Mouse (Mus musculus) forebrain, embryonic 11.5 days (tissue): Measurements from ENCODE around the gene Zbed5. TPM values are rescaled to one million over a fixed set of nuclear protein-coding genes. Genes with fewer than 3 reads are reported as not detected.
"Not testable (repeated sequence)": the region's sequence is repeated elsewhere in the genome, so short reads cannot be mapped to it uniquely, and the experiment has no call there.

ENCODE experiments used
- ATAC-seq: fragments of 200-750 bp; cut with Nextera tagmentation; replicated peaks from 2 replicates; pipeline ENCODE4 v1.8.0; 2017; ENCODE audit warnings: moderate TSS enrichment; ENCODE audit not compliant: low FRiP score
- DNase-seq: peaks from one replicate; pipeline ENCODE4 v3.0.0-alpha.2; 2017; ENCODE audit warnings: low spot score
- H3K27ac ChIP-seq: fragments of 300-500 bp; sonication (generic); 2 replicates; pipeline ENCODE4 v1.5.1; 2014; ENCODE audit warnings: low read depth, low read length
- H3K27me3 ChIP-seq: fragments of 300-500 bp; sonication (generic); 2 replicates; pipeline ENCODE4 v1.6.1; 2014; ENCODE audit warnings: mild to moderate bottlenecking, low read length, mixed read lengths; ENCODE audit not compliant: control insufficient read depth, insufficient read depth
- H3K36me3 ChIP-seq: fragments of 300-500 bp; sonication (generic); 2 replicates; pipeline ENCODE4 v1.6.1; 2014; ENCODE audit warnings: mild to moderate bottlenecking, low read length, moderate library complexity, mixed read lengths; ENCODE audit not compliant: control insufficient read depth, insufficient read depth
- H3K4me1 ChIP-seq: fragments of 300-500 bp; sonication (generic); replicated peaks from 2 replicates; pipeline ENCODE4 v1.6.1; 2014; ENCODE audit warnings: low read length, mixed read lengths; ENCODE audit not compliant: control insufficient read depth, insufficient read depth
- H3K4me2 ChIP-seq: fragments of 300-500 bp; sonication (generic); 2 replicates; pipeline ENCODE4 v1.6.1; 2014; ENCODE audit warnings: low read depth, mild to moderate bottlenecking, low read length, moderate library complexity, mixed read lengths; ENCODE audit not compliant: severe bottlenecking
- H3K4me3 ChIP-seq: fragments of 300-500 bp; sonication (generic); 2 replicates; pipeline ENCODE4 v1.5.1; 2014; ENCODE audit warnings: low read depth, low read length
- H3K9ac ChIP-seq: fragments of 300-500 bp; sonication (generic); 2 replicates; pipeline ENCODE4 v1.6.1; 2014; ENCODE audit warnings: low read length
- H3K9me3 ChIP-seq: fragments of 300-500 bp; sonication (generic); 2 replicates; pipeline ENCODE4 v1.6.1; 2016; ENCODE audit warnings: low read length, mixed read lengths; ENCODE audit not compliant: control insufficient read depth
- WGBS: fragments of 180-500 bp; shearing (Covaris S2); extraction: QIAGEN DNeasy Blood & Tissue Kit; methylation state at CpG from one replicate; pipeline ENCODE4 v1.1.7; 2014; 5-methylcytosine and 5-hydroxymethylcytosine counted together
- polyA plus RNA-seq: library from polyadenylated mRNA; unstranded; fragments of >200 nt; fragmentation: Nextera tagmentation; extraction: Ambion mirVana; gene quantifications from 2 replicates; pipeline ENCODE4 v1.2.1, GENCODE M21; 2014

Gene Zbed5
- polyA plus RNA-seq, 1 experiment from 2014 or later = 6.0 TPM

- ATAC-seq (no peak), DNase-seq (no peak)
- Histone ChIP-seq H3K9ac (no peak overlapping the region), H3K27me3 (no peaks in the 10 kb centered on the region; the same call in 1 of the 2 replicates), H3K9me3 (no peaks in the 10 kb centered on the region), H3K27ac (no peak overlapping the region), H3K4me1 (0 out of 2 replicates have a peak, but pooled peaks cover 3% of the 10 kb centered on the region), H3K4me3 (no peak overlapping the region), H3K36me3 (no peaks in the 10 kb centered on the region), H3K4me2 (no peak overlapping the region)
- 10% methylated on average over 4 of the region's 4 CpGs for WGBS
Measured at GRCm38 (mm10) chr5:129936941-129937340, 41.4 kb downstream of the Zbed5 start.

- no peaks in the 10 kb centered on the region; the same call in 1 of the 2 replicates for H3K27me3 ChIP-seq
- ATAC-seq (no peak), DNase-seq (no peak)
- 76% methylated on average over 2 of the region's 2 CpGs for WGBS
- no peak overlapping the region for H3K27ac ChIP-seq
- no peaks in the 10 kb centered on the region for H3K36me3 ChIP-seq
- H3K4me2 ChIP-seq = no peak overlapping the region
- no peak overlapping the region for H3K9ac ChIP-seq
- H3K4me1 ChIP-seq = peaks cover 7% of the 10 kb centered on the region; the same call in 1 of the 2 replicates
- no peak overlapping the region for H3K4me3 ChIP-seq
- no peaks in the 10 kb centered on the region for H3K9me3 ChIP-seq
Measured at GRCm38 (mm10) chr5:129940281-129940680, 44.8 kb downstream of the Zbed5 start.

- H3K27ac ChIP-seq = 0 out of 2 replicates have a peak overlapping the region, but pooled peaks have one; percentile 37
- H3K36me3 ChIP-seq = no peaks in the 10 kb centered on the region
- peak overlapping the region; percentile 82 for H3K4me3 ChIP-seq
- peaks cover 7% of the 10 kb centered on the region; the same call in 1 of the 2 replicates for H3K4me1 ChIP-seq
- peak overlapping the region; percentile 46 for H3K4me2 ChIP-seq
- no peaks in the 10 kb centered on the region for H3K9me3 ChIP-seq
- no peak for ATAC-seq
- no peak for DNase-seq
- H3K27me3 ChIP-seq = no peaks in the 10 kb centered on the region; the same call in 1 of the 2 replicates
- 12% methylated on average over 9 of the region's 9 CpGs for WGBS
- peak overlapping the region; percentile 35; the same call in 1 of the 2 replicates for H3K9ac ChIP-seq
Measured at GRCm38 (mm10) chr5:129940736-129941494, 45.4 kb downstream of the Zbed5 start.

- H3K9me3 ChIP-seq = no peaks in the 10 kb centered on the region
Measured at GRCm38 (mm10) chr5:129941495-129942045, 46.0 kb downstream of the Zbed5 start, which contains the start of gene Vkorc1l1. Gene Vkorc1l1, plus strand, starts transcription at chr5:129941970.

GRCm38 (mm10) chr5:129942073-129942939, 46.8 kb downstream of the Zbed5 start:
- not testable (repeated sequence) for H3K9me3 ChIP-seq, H3K27ac ChIP-seq, H3K27me3 ChIP-seq, H3K4me1 ChIP-seq, H3K36me3 ChIP-seq
- H3K9ac ChIP-seq = peak overlapping the region; percentile 84
- DNase-seq (peak; percentile 79), ATAC-seq (peak; percentile 58)
- WGBS = under 1% methylated on average over 45 of the region's 82 CpGs
- peak overlapping the region; percentile 78 for H3K4me2 ChIP-seq
- peak overlapping the region; percentile 82 for H3K4me3 ChIP-seq

More at GRCm38 (mm10) chr5:129941495-129942045, 46.0 kb downstream of the Zbed5 start, which contains the start of gene Vkorc1l1:
- 0 out of 2 replicates have a peak within 1 kb of the TSS, but pooled peaks have one; percentile 37 for H3K27ac ChIP-seq
- peaks cover 7% of the 10 kb centered on the region; the same call in 1 of the 2 replicates for H3K4me1 ChIP-seq
- peak; percentile 100 for DNase-seq
- H3K4me3 ChIP-seq = peak within 1 kb of the TSS; percentile 82
- under 1% methylated on average over 48 of the region's 59 CpGs for WGBS
- H3K9ac ChIP-seq = peak within 1 kb of the TSS; percentile 84
- peak; percentile 96 for ATAC-seq
- H3K27me3 ChIP-seq = no peaks in the 10 kb centered on the region; the same call in 1 of the 2 replicates
- H3K36me3 ChIP-seq = no peaks in the 10 kb centered on the region
- H3K4me2 ChIP-seq = peak within 1 kb of the TSS; percentile 78

GRCm38 (mm10) chr5:129943402-129943801, 47.9 kb downstream of the Zbed5 start:
- H3K36me3 ChIP-seq = no peaks in the 10 kb centered on the region
- ATAC-seq = no peak

GRCm38 (mm10) chr5:129947528-129948033, 52.1 kb downstream of the Zbed5 start:
- Histone ChIP-seq H3K27me3 (no peaks in the 10 kb centered on the region), H3K36me3 (no peaks in the 10 kb centered on the region), H3K9me3 (no peaks in the 10 kb centered on the region), H3K4me2 (no peak overlapping the region), H3K27ac (no peak overlapping the region), H3K4me1 (peaks cover 4% of the 10 kb centered on the region; the same call in 1 of the 2 replicates), H3K9ac (no peak overlapping the region), H3K4me3 (no peak overlapping the region)
- DNase-seq (no peak), ATAC-seq (no peak)
- 93% methylated on average over 2 of the region's 2 CpGs for WGBS

More at GRCm38 (mm10) chr5:129943402-129943801, 47.9 kb downstream of the Zbed5 start:
- Histone ChIP-seq H3K27me3 (no peaks in the 10 kb centered on the region), H3K9ac (no peak overlapping the region), H3K4me1 (peaks cover 4% of the 10 kb centered on the region; the same call in 1 of the 2 replicates), H3K27ac (no peak overlapping the region), H3K4me3 (no peak overlapping the region), H3K4me2 (no peak overlapping the region), H3K9me3 (no peaks in the 10 kb centered on the region)
- 85% methylated on average over 1 of the region's 1 CpGs for WGBS
- no peak for DNase-seq

GRCm38 (mm10) chr5:129952143-129952542, 56.6 kb downstream of the Zbed5 start:
- H3K4me2 ChIP-seq = no peak overlapping the region
- WGBS = 91% methylated on average over 4 of the region's 4 CpGs
- no peak overlapping the region for H3K27ac ChIP-seq
- DNase-seq (no peak), ATAC-seq (no peak)
- no peaks in the 10 kb centered on the region for H3K36me3 ChIP-seq
- H3K9me3 ChIP-seq = no peaks in the 10 kb centered on the region
- H3K9ac ChIP-seq = no peak overlapping the region
- H3K27me3 ChIP-seq = no peaks in the 10 kb centered on the region
- no peak overlapping the region for H3K4me3 ChIP-seq
- H3K4me1 ChIP-seq = no peaks in the 10 kb centered on the region
